8 mouse cellular contexts compared by ENCODE assay signal in genomic region chr2:176927709-176928108, GRCm38 (mm10). TPM values are rescaled to one million over a fixed set of nuclear protein-coding genes. Genes with fewer than 3 reads are reported as not detected.
DNase-seq lines count a peak whose midpoint lies in the region; ATAC-seq lines count a peak whose summit lies in the region.
"Not testable (repeated sequence)": the region's sequence is repeated elsewhere in the genome, so short reads cannot be mapped to it uniquely, and the experiment has no call there.

TSS of gene Gm14296 (minus strand) at chr2:176927809.

- not testable (repeated sequence) for H3K4me2 ChIP-seq in forebrain, embryonic 13.5 days; hindbrain, embryonic 11.5 days (replicated peaks; ENCODE audit: low read depth, low read length); limb, embryonic 15.5 days; midbrain, embryonic 13.5 days (replicated peaks); stomach, embryonic 16.5 days (ENCODE audit: low read depth, low read length)

- no CpG with 5 or more reads among the region's 2 CpGs for WGBS in forebrain, embryonic 13.5 days
- WGBS in hindbrain, embryonic 11.5 days = no CpG with 5 or more reads among the region's 2 CpGs
- no CpG with 5 or more reads among the region's 2 CpGs for WGBS in limb, embryonic 15.5 days
- WGBS in midbrain, embryonic 13.5 days = no CpG with 5 or more reads among the region's 2 CpGs
- WGBS in stomach, embryonic 16.5 days = no CpG with 5 or more reads among the region's 2 CpGs

- H3K4me1 ChIP-seq in brown adipose tissue, adult 24 weeks (ENCODE audit: control insufficient read depth, insufficient read depth, insufficient read length, low read length); forebrain, embryonic 13.5 days; hindbrain, embryonic 11.5 days (replicated peaks; ENCODE audit: control insufficient read depth, insufficient read depth, low read length); limb, embryonic 15.5 days; midbrain, embryonic 13.5 days (replicated peaks); stomach, embryonic 16.5 days (ENCODE audit: control insufficient read depth, insufficient read depth, low read length): not testable (repeated sequence)

- not testable (repeated sequence) for H3K9ac ChIP-seq in forebrain, embryonic 13.5 days; hindbrain, embryonic 11.5 days (ENCODE audit: low read depth, low read length); limb, embryonic 15.5 days; midbrain, embryonic 13.5 days (replicated peaks); stomach, embryonic 16.5 days (ENCODE audit: low read length)

- H3K4me3 ChIP-seq in brown adipose tissue, adult 24 weeks (ENCODE audit: insufficient read depth, low read depth, low read length); forebrain, embryonic 13.5 days; hindbrain, embryonic 11.5 days (ENCODE audit: low read depth, low read length); limb, embryonic 15.5 days; midbrain, embryonic 13.5 days (replicated peaks); stomach, embryonic 16.5 days (replicated peaks; ENCODE audit: low read length): not testable (repeated sequence)

- not testable (repeated sequence) for ATAC-seq in forebrain, embryonic 13.5 days; hindbrain, embryonic 11.5 days (ENCODE audit: low FRiP score); limb, embryonic 15.5 days (ENCODE audit: insufficient number of reproducible peaks, low FRiP score, low TSS enrichment, low read depth); midbrain, embryonic 13.5 days; stomach, embryonic 16.5 days (ENCODE audit: insufficient read depth, low FRiP score)

- not testable (repeated sequence) for H3K9me3 ChIP-seq in forebrain, embryonic 13.5 days (replicated peaks); hindbrain, embryonic 11.5 days (ENCODE audit: control insufficient read depth, low read length); limb, embryonic 15.5 days; midbrain, embryonic 13.5 days; stomach, embryonic 16.5 days (replicated peaks; ENCODE audit: control insufficient read depth, low read length)

- not testable (repeated sequence) for H3K36me3 ChIP-seq in forebrain, embryonic 13.5 days (ENCODE audit: poor library complexity, severe bottlenecking); hindbrain, embryonic 11.5 days (ENCODE audit: control insufficient read depth, insufficient read depth, low read length); limb, embryonic 15.5 days; midbrain, embryonic 13.5 days; stomach, embryonic 16.5 days (ENCODE audit: control insufficient read depth, insufficient read depth, low read length)

- not testable (repeated sequence) for H3K27me3 ChIP-seq in forebrain, embryonic 13.5 days; hindbrain, embryonic 11.5 days (ENCODE audit: control insufficient read depth, insufficient read depth, low read length); limb, embryonic 15.5 days; midbrain, embryonic 13.5 days; stomach, embryonic 16.5 days (ENCODE audit: control insufficient read depth, insufficient read depth, low read length)

- H3K27ac ChIP-seq in brown adipose tissue, adult 24 weeks (replicated peaks; ENCODE audit: low read depth, low read length); forebrain, embryonic 13.5 days; hindbrain, embryonic 11.5 days (ENCODE audit: low read depth, low read length); limb, embryonic 15.5 days; midbrain, embryonic 13.5 days; stomach, embryonic 16.5 days (ENCODE audit: low read length): not testable (repeated sequence)

- not testable (repeated sequence) for DNase-seq in hindbrain, embryonic 11.5 days (ENCODE audit: low spot score); layer of hippocampus, adult 18-20 months (ENCODE audit: low spot score in 2 of 2); left cerebral cortex, adult 8-10 months (ENCODE audit: low spot score in 2 of 2)

RNA-seq across cellular contexts. Expression of gene Gm14296, which starts in this region (rescaled TPM):
- polyA plus RNA-seq in brown adipose tissue, adult 24 weeks (2012; ENCODE audit: insufficient read depth, insufficient read length, missing spikeins) = 9.2 and 13.1 TPM in 2 replicates
- polyA plus RNA-seq in forebrain, embryonic 13.5 days (2015; fragmentation: Nextera tagmentation; extraction: Ambion mirVana) = 13.3 TPM in 2 replicates
- polyA plus RNA-seq in hindbrain, embryonic 11.5 days (2014; fragmentation: Nextera tagmentation; extraction: Ambion mirVana) = 10.6 and 12.9 TPM in 2 replicates
- 10 to 100 TPM; 17.4 to 20.8 TPM for total RNA-seq in layer of hippocampus, adult 18-20 months (2021)
- total RNA-seq in left cerebral cortex, adult 8-10 months (2022) = 10 to 100 TPM; 15.0 to 25.2 (median 18.5) TPM
- 10.0 and 11.2 TPM in 2 replicates for polyA plus RNA-seq in limb, embryonic 15.5 days (2015; fragmentation: Nextera tagmentation; extraction: Ambion mirVana)
- polyA plus RNA-seq in midbrain, embryonic 13.5 days (2015; fragmentation: Nextera tagmentation; extraction: Ambion mirVana) = 14.0 and 14.8 TPM in 2 replicates
- 7.8 and 12.0 TPM in 2 replicates for polyA plus RNA-seq in stomach, embryonic 16.5 days (2015; fragmentation: Nextera tagmentation; extraction: Ambion mirVana)
